Mouse (Mus musculus): ENCODE data around the gene Scaf1. TPM values are rescaled to one million over a fixed set of nuclear protein-coding genes. Genes with fewer than 3 reads are reported as not detected.
A peak's percentile ranks its signal among the peaks of the same experiment; 100 is the strongest.

The Scaf1 gene
- total RNA-seq, 4 experiments from 2014 or later, result 164 to 171 (median 170) TPM

DNA sequence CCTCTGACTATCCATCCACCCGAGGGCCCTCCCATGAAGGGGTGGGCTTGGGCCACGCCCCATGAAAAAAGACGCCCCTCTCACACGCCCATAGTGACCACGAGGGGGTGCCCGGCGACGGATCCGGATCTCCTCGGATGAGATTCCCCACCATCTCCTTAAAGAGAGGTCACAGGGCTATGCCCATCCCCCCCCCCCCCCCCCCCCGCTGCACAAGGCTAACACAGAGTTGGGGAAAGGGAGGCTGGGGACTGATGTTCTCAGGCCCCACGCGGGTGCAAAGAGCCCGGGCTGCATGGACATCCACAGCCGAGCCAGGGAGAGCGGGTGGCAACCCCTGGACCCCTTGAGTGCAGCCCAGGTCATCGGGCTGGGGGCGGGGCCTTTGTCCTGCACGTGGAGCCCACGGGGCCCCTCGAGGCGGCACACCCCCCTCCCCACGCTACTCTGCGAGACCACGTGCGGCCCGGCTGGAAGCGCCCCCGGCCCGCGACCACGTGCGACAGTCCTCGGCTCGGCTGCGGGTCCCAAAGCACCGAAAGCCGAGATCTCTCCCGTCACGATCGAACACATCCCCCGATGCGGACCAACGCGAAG is 30.5 kb downstream of the Scaf1 start:
- peak in 1 of 2 experiments; percentile 58 for DNase-seq (ENCODE audit: low spot score in 2 of 2)

DNA sequence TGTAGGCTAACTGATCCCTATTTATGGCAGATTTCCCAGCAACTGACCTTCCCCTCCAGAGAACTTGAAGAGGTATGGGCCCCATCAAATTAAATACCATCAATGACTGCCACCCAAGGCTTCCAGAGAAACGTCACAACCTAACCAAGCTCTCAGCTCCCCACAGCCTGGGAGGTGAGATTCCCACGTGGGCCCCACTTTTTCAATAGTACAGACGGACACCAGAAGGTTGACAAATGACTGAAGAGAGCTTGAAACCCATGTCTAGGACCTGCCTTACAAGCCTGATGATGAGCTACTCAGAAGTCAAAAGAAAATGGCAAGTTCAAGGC is 31.4 kb downstream of the Scaf1 start:
- DNase-seq (ENCODE audit: low spot score in 2 of 2), result no peak

DNA sequence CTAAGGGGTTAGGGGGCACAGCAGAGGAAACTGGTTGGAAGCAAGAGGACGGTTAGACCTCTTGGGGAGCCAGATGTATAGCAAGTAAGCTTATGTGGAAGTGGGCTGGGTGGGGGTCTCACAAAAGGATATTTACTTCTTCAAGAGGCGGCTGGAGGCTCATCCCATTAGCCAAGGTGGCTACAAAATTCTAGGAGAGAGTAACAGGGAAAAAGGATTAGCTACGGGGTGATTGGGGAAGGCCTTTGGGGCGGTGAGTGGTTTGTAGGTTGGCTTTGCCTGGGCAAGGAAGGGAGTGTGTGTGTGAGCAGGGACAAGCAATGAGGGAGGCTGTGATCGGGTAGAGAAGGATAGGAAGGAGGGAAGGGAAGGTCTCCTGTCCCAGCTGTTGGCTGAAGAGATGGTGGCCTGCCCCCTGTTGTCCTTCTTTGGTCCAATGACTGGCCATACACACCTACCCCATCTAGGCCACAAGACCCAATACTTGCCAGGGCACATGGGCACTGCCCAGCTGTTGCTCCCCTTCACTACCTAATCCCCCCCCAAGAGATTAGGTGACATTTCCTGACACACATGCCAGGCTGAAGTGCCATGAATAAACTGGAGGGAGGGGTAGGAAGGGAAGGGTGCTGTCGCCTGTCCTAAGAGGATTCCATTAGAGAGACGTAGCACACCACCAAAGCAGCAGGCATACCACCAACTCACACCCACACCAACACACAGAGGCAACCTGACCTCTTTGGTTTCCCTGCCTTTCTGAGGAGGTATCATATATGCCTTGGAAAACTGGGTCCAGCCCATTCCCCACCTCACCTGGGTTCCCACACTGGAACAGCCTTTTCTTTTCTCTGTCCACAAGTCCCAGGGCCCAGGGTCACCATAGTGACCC is 32.0 kb downstream of the Scaf1 start:
- DNase-seq (ENCODE audit: low spot score in 2 of 2), result no peak

DNA sequence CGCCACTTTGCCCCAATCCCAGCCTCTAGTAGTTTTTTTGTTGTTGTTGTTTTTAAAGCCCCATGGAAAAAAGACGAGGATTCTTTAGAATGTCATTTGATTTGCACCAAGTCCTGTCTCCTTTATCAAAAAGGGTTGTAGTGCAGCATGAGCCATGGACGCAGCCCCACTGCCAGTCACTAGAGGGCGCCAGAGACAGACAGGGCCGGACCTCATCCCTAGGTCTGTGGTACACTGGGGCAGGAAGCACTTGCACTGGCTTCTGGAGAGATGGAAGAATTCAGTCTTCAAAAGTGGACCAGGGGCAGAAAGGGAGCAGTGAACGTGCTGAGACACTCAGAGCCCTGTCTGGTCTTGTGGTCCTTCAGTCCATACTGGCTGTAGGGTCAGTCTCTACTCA is 33.1 kb downstream of the Scaf1 start:
- peak in 1 of 2 experiments; percentile 81 for DNase-seq (ENCODE audit: low spot score in 2 of 2)

DNA sequence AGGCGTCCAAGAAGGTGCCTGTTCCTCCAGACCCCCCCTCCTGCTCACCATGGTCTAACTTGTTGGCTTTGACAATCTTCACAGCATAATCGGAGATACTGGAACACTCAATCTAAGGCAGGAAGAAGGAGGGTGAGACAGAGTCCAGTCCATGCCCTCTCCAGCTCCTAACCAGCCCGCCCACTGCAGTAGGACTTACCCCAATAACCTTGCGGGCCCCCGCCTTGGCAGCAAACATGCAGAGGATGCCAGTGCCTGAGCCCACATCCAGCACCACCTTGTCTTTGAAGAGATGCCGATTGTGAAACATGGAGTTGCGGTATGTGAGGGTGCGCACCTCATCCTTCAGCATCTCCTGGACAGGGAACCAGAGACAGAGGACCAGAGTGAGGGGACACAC is 34.6 kb downstream of the Scaf1 start:
- no peak for DNase-seq (ENCODE audit: low spot score in 2 of 2)

DNA sequence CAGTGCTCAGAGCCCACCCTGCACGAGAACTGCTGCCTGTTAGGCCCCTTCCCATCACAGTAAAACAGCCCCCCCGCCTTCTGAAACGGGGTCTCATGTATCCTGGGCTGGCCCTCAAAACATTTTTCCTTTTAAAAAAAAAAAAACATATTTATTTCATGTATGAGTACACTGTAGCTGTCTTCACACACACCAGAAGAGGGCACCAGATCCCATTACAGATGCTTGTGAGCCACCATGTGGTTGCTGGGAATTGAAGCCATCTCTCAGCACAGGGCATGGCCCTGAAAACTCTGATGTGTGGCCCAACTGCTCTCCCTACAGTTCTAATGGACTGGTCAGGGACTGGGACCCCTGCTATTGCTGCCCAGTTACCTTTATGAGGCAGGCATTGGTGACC is 37.9 kb downstream of the Scaf1 start:
- no peak for DNase-seq (ENCODE audit: low spot score in 2 of 2)

DNA sequence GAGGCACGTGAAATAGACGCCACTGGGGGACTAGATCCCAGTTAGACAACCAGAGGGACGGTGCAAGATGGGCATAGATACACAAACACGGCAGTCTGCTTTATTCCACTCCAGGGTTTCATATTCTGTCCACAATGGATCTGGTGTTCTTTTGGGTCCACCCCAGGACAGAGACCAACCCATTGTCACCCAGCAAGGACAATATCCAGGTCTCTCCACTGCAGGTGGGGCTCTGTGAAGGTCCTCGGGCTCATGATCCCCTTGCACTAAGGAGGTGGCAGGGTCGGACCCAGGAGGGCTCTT is 41.1 kb downstream of the Scaf1 start:
- no peak for DNase-seq (ENCODE audit: low spot score in 2 of 2)

DNA sequence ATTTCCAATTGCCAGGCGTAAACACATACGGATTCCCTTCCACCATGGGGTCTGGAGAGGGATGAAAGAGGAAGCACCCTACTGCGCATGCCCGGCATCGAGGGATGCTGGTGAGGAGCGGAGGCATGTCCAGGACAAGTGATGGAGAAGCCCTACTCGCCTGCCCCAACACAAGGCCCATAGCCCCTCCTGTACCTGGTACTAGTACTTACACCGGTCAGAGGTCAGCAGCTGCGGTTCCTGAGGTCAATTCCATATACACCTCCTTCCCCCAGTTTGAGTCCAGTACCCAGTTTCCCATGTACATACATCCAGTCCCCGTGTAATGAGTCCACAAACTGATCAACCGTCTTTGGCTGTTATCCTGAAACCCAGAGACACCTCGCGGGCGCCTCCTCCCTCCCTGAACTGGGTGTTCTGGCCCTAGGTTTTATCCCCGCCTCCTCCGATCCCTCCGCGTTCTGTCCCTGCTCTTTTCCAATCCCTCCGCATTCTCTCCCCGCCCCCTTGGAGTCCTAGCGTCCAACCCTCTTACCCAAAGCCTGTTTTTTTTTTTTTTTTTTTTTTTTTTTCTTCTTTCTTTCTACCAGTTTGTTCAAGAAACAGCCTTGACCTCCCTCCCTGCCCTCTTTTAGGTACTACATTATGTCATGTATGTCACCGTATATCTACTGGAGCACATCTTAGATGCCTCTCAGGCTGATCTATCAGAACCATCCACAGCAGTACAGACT is 41.6 kb downstream of the Scaf1 start, which contains the start of gene Cpt1c:
Gene Cpt1c (minus strand): TSS at position 469 of the 734 bp plus-strand sequence.
- DNase-seq (ENCODE audit: low spot score in 2 of 2), result peak; percentile 81 to 84

DNA sequence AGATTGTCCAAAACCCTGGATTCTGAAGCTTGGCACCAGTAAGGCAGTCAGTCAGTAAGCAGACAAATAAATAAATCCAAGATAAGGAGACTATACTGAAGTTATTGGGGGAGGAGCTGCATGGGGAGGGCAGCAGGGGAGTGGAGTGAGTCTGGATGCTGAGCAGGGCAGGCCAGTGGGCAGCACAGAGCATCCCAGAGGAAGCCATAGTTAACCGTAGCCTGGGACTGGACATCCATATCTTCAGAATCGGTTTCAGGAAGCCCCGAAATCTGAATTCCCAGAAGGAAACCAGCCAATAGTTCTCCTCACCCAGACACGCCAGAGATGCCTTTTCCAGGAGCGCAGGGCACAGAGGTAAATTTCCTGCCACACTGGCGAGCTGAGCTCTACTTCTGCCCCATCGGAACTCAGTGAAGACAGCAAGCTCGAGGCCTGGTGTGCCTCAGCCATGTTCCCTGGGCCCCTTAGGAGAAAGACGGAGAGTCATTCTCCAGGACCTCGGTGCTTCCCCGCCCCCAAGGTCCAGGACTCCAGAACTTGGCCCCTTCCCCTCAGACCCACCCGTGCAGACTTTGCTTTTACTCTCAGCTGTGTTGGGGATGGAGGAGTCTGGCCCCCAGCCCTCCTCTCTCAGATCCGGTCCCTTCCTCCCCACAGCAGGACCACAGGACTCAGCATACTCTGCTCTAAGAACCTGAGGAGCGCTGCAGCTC is 42.6 kb downstream of the Scaf1 start:
- DNase-seq (ENCODE audit: low spot score in 2 of 2), result no peak

DNA sequence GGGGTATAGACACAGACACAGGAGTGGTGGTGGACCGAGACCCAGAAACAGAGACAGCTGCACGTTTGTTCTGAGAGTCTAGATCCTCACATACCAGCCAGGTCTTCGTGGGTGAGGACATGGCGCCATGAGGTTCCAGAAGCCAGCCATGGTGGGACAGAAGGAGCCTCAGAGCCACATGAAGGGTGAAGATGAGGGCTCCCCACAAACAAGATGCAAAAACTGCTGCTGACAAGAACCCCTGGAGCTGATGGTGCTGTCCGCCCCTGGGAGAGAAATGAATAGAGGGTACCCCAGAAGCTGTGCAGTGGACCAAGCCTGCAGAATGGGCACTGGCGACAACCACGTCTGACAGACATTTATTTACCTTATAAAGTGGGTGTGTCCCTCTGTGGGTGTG is 45.0 kb downstream of the Scaf1 start:
- no peak for DNase-seq (ENCODE audit: low spot score in 2 of 2)

DNA sequence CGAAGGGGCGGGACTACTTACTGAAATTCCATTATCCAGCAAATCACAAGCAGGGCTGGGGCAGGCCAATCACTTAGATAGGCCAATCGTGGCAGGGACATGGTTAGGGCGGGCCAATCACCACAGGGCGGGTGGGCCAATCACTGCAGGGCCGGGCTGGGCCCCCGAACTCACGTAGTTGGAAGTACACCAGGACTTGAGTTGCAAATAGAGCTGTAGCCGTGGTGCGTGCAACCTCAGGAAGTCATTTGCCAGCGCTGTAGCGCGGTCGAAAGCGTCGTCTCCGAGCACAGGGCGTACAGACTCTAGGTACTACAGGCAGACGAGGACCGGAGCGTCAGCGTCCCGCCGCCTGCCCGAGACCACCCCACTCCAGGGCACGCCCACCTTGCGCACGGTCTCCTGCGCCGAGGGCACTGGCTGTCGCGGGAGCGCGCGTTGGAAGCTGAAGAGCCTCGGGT is 45.9 kb downstream of the Scaf1 start:
- peak in 1 of 2 experiments; percentile 83 for DNase-seq (ENCODE audit: low spot score in 2 of 2)

DNA sequence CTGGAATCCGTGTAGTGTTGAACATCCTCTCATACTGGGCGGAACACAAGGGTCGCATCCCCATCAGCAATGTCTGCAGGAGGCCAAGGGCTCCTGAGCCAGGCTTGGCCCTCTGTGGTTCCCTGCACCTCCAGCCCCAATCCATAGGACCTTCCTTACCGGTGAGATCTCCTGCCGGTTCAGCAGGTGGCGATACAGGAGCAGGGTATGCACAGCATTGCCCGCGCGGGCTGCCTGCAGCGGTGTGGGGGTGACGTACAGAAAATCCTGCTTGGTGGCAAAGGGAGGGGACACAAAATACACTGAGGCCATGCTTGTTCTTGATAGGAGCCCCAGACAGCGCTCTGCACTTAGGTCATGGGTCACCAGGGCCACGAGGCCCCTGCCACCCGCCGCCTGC is 49.5 kb downstream of the Scaf1 start:
- no peak for DNase-seq (ENCODE audit: low spot score in 2 of 2)

DNA sequence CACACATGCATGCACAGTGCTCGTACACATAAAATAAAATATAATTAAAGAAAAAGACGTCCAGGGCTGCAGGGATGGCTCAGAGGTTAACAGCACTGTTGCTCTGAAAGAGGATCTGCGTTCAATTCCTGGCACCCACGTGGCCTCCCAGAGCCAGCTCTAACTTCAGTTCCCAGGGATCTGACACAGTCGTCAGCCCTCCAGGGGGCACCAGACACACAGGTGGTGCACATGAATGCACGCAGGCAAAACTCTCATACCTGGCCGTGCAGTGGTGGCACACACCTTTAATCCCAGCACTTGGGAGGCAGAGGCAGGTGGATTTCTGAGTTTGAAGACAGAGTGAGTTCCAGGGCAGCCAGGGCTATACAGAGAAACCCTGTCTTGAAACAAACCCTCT is 50.2 kb downstream of the Scaf1 start:
- no peak for DNase-seq (ENCODE audit: low spot score in 2 of 2)

DNA sequence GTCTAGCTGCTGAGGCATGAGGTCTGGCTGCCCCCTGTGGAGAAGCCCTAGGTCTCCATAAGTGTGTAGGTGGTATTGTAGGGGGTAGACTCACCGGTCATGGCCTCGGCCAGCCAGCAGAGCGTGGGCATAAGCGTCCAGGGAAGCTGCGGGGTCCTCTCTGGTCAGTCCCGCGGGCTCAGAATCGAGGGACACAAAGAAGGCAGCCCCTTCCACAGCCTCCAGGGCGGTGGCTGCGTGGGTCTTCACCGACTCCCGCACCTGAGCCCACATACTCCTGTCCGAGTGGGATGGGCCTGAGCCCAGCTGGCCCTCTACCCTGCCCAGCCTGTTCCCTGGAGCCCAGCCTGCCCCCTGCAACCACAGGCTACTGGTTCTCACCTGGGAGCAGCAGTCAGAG is 51.2 kb downstream of the Scaf1 start:
- DNase-seq (ENCODE audit: low spot score in 2 of 2), result no peak

DNA sequence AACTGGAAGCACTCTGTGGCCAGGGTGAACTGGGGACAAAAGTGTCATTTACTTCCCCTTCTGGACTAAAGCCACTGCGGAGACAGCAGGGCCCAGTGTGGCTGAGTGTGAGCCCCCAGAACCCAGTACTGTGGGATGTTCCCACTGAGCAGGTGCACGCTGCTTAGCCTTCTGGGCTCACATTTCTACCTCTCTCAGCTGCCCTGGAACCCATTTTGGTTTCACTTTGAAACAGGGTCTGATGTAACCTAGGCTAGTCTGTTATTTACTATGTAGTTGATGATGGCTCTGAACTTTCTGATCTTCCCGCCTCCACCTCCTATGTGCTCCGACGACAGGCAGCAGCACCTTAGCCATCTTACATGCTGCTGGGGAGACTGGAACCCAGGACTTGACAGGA is 53.3 kb downstream of the Scaf1 start:
- DNase-seq (ENCODE audit: low spot score in 2 of 2), result no peak

DNA sequence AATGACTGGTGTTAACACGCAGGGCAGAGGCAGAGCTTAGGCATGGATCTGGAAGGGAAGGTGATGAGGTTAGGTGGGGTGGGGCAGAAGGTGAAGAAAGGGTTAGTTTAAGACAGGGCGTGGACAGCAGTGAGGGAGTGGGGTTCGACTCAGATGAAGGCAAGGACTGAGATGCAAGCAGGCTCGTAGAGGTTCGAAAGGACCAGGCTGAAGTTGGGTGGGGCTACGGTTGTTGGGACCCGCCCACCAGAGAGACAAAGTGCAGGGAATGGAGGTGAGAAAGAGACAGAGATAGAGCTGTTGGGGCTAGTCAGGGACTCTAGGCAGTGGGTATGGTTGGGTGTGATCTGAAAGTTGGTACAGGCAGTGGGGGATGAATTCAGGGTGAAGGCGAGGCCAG is 53.8 kb downstream of the Scaf1 start:
- DNase-seq (ENCODE audit: low spot score in 2 of 2), result no peak

DNA sequence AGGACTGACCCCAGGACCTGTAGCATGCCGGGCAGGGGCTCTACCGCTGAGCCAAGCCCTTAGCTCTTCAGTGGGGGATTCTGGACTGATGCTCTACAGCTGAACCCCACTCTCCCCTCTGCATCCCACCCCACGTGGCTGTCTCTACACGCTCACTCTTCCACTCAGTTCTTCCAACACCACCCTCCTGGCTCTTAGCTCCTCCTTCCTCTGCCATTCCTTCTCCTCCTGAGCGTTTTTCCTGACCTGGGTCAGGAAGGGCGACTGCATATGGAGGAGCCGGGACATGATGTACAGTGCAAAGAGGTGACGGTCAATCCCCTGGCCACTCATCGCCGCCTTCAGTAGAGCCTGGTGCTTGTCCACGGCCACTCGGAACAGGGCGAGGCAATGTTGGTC is 55.7 kb downstream of the Scaf1 start:
- DNase-seq (ENCODE audit: low spot score in 2 of 2), result no peak

DNA sequence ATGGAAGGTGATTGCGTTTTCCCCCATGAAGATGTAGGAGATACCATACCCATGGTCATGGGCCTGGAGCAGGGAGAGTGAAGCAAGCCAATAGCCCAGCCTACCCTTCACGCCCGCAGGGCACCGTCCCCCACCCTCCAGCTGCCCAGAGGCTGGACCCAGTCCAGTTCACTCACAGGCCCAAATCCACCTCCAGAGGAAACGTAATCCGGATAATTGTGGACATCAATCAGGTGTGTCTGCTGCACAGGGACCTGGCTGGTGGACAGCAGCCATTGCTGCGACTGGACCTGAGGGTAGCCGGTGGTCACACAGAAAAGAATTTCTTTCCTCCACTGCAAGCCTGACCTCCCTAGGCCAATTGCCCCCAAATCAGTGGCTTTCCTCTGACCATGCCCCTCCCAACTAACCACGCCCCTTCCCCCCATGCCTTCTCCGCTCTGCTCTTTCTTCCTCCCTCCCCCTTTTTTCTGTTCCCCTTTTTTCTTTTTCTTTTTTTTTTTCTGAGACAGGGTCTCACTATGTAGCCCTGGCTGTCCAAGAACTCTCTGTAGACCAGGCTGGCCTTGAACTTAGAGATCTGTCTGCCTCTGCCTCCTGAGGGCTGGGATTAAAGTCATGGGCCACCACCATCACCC is 56.2 kb downstream of the Scaf1 start:
- no peak for DNase-seq (ENCODE audit: low spot score in 2 of 2)

DNA sequence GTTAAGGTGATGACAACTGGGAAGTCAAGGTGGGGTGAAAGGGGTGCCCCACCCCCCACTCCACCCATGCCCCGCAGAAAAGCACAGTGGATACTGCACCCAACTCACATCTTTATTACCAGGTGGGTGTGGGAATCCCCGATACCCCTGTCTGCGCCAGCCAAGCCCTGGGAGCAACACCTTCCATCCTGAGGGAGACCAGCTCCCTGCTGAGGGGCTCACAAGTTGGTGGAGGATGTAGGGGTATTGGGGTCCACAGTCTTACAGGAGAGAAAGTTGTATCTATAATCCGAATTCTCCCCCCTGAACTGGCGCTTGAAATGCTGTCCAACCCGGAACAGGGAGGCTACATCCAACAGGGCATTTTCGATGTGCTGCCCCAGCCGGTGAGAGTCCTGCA is 56.9 kb downstream of the Scaf1 start:
- no peak for DNase-seq (ENCODE audit: low spot score in 2 of 2)

DNA sequence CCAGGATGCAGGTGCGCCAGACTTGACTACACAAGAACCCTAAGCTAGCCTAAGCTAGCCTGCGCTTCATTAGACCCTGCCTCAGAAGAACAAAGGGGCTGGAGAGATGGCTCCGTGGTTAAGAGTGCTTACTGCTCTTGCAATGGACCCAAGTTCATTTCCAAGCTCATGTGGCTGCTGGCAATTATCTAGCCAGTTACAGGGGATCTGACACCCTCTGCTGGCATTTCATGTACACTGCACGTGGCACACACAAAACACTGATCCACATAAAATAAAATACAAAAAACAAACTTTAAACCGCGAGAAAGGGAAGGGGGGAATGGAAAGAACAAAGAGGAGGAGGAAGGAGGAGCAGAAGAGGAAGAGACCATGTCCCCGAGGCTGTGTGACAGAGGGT is 58.0 kb downstream of the Scaf1 start:
- peak in 1 of 2 experiments; percentile 11 for DNase-seq (ENCODE audit: low spot score in 2 of 2)

DNA sequence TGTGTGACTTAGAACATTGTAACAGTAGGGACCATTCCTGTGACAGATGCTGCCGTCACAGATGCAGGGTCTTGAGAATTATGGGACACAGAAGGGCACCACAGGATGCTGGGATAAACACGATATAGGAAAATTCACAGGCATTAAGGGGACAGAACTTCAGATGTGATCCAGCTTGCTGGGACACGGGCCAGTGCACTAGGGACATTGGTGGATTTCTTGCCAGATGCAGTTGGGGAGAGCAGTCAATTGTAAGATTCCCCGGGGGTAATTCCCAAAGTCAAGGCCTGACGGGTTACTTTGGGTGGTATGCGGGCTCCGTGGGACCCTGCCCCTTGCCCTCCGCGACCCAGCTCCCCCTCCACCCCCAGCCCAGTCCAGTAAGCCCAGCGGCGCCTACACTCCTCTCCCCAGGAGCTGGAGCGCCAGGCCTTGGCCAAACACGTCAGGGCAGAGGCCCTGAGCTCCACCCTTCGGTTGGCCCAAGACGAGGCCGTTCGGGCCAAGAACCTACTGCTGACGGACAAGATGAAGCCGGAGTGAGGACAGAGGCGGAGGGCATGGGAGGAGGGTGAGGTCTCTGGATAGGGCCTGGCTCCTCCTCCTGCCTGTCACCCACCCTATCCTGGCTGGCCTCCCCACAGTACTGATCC is 58.9 kb downstream of the Scaf1 start:
- no peak for DNase-seq (ENCODE audit: low spot score in 2 of 2)

Measured in left cerebral cortex, adult 8-10 months (tissue).